Mouse (Mus musculus) B cell, adult 2 months (primary cell): ENCODE results near the gene Marcksl1.

Experiments used
- DNase-seq, 2 experiments: peaks; one replicate each; pipeline ENCODE4 v3.0.0; 2022

The Marcksl1 gene

DNA sequence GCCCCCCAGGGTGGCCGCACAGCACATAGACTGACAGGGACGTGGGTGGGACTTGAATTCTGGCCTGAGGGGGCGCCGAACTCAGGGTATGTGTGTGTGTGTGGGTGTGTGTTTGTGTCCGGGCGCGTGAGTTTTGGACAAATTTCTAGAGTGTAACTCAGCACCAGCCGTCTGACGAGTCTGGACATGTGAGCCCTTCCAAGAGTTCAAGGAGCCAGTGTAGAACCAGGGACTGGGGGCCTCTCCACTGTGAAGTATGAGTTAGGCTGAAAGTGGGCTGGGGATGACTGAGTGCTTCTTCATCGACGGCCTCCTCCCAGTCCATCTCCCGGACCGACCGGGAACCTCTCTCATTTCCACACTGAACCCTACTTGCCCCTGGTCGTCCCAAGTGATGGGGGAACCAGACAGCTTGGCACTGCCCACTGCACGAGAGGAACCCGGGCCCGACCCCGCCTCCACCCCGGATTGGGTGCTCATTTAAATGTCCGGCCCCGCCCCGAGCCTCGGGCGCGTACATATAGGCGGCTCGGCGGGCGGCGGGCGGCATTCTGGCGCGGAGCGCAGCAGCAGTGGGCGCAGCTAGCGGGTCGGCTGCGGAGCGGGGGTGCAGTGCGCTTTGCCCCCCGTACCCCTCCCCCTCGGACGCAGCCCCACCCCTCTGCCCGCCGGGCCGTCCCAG is at the start of gene Marcksl1:
Gene Marcksl1 (plus strand): TSS at position 496 of the 682 bp plus-strand sequence.
- peak; percentile 96 for DNase-seq

DNA sequence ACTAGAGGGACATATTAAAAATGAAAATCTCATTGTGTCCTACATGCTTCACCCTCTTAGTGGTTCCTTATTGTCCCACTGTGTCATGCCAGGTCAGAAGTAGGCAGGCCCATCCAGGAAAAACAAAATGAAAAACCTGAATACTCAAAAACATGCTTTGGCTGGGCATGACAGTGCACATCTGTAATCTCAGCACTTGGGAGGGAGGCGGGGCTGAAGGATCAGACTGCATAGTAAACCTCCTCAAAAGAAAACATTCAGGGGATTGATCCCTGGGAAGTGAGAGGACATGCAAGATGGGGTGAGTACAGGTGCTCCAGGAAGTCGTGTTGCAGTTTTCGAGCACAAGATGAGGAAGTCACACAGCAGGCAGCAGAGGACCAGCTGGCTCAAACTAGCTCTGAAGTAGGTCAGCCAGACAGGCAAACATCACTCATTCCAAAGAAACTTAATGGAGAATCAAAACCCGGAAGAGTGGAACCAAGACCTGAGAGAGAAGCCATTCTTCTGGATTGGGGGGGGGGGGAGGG is 49.0 kb upstream of the Marcksl1 start:
- no peak for DNase-seq

DNA sequence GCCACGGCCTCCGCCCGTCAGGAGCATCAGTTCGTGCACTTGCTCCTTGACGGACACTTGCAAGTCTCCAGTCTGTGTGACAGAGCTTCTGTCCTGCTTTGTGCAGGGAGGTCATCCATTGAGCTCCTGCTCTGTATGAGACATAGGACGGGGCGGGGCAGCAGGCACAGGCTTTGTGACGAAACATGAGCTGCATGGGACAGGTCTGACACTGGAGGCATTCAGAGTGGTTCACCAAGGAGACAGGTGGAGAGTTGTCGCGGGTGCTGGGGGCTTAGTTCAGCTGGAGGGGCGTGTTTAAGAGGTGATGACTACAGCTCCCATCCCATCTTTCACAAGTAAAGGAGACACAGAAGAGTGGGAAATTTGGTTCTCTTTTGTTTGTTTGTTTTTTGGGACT is 37.3 kb upstream of the Marcksl1 start:
- no peak for DNase-seq

DNA sequence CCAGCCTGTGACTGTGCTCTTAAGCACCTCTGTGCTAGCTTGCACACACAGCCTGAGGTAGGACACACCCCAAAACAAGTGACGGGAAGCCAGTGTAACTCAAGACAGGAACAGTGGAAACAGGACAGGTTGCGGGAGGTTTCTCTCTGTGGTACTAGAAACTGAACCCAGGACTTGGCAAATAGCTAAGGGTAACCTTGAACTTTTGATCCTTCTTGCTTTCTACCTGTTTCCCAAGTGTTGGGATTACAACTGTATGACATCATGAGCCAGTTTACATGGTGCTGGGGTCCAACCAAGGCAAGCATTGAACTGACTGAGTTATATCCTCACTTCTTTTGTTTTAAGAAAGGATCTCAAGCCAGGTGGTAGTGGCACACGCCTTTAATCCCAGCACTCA is 33.5 kb upstream of the Marcksl1 start:
- DNase-seq, result no peak

DNA sequence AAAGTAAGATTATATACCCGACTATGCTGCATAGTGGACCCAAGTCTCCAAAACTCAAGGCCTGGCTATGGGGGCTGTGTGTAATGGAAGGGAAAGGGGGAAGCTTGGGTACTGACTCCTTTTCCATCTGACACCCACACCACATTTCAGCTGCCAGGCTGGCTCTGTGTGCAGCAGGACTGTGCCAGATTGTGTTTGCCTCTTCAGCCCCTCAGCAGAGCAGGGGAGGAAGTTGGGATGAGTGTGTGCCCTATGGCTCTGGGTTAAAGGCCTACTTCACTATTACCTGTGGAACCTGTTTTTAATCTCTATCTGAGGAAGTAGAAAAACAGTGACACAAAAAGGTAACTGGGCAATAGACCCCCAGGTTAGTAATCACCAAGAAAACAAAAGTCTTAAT is 32.3 kb upstream of the Marcksl1 start:
- DNase-seq, result no peak

DNA sequence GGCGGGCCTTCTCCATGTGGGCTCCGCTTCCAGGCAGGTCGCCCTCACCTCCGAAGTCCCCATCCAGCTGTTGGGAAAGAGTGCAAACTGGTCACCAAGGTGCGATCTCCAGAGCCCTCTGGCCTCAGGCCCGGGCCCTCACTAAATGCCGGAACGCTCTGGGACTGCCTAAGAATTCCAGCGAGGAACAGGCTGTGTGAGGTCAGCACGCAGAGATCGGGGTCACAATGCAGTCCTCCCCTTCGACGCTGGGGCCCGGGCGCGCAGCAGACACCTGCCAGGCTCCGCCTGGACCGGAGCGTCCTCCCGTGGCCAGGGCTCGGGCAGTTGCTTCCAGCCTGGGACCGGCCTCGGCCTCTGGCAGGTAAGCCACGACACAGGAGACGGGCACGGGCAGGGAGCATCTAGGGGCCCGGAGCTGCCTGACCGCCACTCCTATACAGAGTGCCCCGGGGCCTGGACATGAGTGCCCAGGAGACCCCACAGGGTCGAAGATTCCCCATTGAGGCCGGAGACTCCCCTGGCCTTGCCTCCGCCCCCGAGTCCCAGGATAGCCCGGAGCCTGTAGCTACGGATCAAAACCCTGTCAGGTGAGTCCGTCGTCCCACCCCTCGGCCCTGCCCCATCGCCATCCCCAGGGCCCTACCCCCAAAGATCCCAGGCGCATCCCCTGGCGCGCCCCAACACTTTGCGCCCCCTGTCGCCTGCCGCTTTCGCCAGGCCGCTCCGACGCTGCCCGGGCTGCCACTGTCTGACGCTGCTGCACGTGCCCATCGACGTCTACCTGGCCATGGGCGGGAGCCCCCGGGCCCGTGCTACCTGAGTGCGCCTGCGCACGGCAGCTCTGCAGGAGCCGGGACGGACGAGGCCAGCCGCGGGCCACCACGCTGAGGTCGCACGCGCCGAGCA is 22.2 kb upstream of the Marcksl1 start, which contains the start of the genes Tssk3 and Fam229a:
Gene Tssk3 (minus strand): TSS at position 51 of the 909 bp plus-strand sequence.
Gene Fam229a (plus strand): TSS at position 219 of the 909 bp plus-strand sequence.
- DNase-seq, result peak; percentile 75 to 77

DNA sequence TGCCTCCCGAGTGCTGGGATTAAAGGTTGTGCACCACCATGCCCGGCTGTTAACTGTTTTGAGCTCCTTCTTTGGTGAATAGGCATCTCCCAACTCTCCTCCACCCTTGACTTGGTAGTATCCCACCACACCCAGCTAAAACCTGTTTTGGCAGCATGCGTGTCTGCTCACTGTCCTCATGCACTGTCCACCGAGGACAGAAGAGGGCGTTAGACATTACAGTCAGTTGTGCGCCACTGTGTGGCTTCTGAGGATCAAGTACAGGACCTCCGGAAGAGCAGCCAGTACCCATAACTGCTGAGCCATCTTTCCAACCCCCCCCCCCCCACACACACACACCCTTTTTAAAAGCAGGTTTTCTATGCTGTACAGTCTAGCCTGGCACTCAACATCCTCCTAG is 18.7 kb upstream of the Marcksl1 start:
- DNase-seq, result no peak

- DNase-seq, result peak; percentile 21 to 32
Observed at GRCm38 (mm10) chr4:129495672-129496562, 17.5 kb upstream of the Marcksl1 start.

GRCm38 (mm10) chr4:129496631-129497030 is 16.8 kb upstream of the Marcksl1 start:
- DNase-seq, result peak; percentile 41 to 51

DNA sequence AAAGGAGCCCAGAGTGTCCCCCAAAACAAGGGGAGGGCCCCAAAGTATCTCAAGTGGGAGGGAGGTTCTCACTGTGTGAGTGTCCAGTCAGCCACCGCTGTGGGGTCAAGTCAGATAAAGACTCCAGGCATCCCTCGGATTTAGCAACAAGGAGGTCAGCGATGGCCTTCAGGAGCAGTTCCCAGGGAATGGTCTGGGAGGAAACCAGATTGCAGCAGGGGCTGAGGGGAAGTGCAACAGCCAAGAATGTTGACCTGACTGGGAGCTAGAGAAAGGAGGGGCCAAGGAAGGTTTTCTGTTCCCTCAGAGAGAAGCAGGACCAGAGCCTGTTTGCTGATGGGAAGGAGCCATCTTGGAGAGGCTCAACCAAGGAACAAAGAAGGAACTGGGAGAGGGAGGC is 14.4 kb upstream of the Marcksl1 start:
- no peak for DNase-seq

DNA sequence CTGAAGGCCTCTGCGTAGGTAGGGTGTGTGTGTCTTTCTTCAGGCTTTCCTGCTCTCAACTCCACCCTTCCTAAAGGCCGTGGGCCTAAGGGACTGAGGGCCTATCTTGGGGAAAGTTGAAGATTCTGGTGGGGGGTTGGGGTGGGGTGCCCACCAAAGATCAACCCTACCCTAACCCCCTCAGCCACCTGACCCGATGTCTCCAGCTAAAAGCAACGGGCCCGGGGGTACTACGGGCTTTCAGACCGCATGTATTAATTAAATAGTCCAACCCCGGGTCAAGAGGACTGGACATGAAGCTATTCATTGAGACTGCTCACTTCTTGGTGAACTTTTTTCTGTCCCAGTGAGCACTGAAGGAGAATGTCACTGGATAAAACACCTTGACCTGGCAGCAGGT is 13.4 kb upstream of the Marcksl1 start:
- no peak for DNase-seq

DNA sequence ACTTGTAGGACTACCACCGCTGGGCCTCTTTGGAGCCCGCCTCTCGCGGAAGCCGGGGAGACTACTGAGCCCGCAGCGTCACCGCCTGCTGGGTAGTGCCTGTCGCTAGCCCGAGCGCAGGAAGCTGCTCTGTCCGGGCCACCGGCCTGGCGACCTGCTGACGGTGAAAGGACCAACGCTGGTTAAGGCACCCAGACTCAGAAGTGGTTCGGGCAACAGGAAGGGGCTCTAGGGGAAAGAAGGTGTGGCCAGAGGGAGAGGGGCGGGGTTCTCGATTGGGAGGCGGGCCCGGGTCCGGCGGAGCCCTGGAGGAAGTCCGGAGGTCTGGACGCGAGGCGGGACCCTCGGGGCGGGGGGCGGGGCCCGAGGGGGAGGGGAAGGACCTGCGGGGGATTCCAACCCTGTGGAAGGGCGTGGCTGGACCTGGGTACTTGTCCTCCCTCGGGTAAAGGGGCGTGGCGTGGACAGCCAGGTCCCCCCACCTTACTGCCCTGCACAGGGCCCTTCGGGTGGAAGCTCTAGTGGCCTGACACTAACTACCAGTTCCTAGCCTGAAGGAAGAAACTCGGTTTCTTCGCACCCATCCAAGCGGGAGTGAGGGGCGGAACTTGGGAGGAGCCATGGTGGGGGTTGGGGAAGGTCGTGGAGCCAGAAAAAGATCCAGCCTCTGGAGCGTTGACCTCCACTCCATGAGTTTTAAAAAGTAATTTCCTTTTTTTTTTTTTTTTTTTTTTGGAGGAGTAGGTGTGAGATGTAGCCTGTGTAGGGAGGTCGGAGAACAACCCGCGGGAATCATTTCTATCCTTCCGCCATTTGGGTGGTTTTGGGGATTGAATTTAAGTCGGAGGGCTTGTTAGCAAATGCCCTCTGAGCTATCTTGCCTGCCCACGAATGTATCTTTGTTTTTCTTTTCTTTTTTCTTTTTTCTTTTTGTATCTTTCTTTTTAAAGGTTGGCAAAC is 12.5 kb upstream of the Marcksl1 start:
- DNase-seq, result peak; percentile 84 to 87

DNA sequence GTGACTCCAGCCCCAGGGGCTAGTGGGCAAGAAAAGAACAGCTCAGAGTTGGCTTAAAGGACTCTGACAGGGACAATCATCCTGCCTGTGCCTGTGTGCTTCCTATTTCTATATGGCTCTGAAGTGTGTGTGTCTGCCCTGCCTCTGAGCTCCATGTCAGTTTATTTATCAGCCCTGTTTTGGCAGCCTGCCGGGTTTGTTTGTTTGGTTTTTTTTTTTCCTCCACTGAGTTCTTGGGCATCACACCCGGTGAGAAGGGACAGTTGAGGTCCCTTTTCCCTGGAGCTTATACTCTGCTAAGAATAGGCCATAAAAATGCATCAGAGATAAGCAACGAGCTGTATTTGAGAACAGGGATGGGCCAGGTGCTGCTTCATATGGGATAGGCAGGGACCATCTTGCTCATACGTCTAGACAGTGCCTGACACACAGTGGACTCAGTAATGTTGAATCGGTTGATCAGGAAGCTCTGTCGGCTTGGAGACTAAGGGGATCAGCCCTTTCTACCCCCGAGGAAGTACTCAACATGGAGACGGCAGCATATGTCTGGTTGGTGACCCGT is 11.0 kb upstream of the Marcksl1 start:
- DNase-seq, result no peak

GRCm38 (mm10) chr4:129502901-129503444 is 10.4 kb upstream of the Marcksl1 start:
- DNase-seq, result no peak

DNA sequence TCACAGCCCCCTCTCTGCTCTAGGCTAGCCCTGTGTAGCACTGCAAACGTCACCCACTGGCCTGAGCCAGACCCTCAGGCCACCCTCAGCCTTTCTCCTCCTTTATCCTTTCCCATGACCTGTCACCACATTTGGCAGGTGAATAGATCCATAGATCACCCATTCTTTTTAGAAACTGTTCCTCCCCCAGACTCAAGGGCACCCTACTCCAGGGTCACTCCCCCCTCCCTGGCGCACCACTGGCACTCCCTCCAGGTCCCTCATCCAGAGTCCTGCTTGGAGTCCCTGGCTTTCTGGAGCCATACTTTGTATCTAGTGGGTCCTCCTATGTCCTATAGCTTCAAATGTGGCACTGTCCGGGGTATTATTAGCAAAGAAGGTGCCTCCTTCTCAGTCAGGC is 7.9 kb upstream of the Marcksl1 start:
- DNase-seq, result no peak

DNA sequence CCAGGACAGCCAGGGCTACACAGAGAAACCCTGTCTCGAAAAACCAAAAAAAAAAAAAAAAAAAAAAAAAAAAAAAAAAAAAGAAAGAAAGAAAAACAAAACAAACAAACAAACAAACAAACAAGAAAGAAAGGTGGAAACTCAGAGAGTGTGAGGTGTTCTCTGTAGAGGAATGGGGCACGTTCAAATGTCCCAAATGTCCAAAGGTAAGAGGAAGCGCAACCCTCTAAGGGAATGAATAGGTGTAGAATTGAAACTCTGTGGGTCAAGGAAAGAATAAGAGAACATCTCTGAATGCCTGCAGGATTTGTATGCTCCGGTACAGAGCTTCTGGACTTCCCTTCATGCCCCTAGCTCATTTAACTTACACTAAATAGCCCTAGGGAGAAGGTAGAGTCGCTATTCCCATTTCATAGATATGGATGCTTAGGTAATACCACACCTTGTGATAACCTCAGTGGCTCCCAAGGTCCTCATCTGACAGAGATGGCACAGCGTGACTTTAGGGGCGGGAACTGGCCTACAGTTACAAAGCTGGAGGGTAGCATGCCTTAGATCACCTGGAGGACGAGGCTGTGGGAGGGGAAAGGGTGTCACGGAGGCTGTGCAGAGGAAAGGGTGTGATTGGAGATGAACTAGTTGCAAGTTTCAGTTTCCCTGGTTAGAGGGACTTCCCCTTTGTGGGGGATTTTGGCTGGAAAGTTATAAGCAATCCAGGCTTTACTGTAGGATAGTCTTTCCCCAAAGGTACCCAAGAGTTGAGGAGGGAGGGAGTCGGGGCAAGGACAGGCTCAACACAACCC is 5.7 kb upstream of the Marcksl1 start:
- DNase-seq, result peak in 1 of 2 experiments; percentile 37

- no peak for DNase-seq
Observed at GRCm38 (mm10) chr4:129508237-129508515, 5.2 kb upstream of the Marcksl1 start.

GRCm38 (mm10) chr4:129508834-129509600 is 4.4 kb upstream of the Marcksl1 start:
- DNase-seq, result no peak

DNA sequence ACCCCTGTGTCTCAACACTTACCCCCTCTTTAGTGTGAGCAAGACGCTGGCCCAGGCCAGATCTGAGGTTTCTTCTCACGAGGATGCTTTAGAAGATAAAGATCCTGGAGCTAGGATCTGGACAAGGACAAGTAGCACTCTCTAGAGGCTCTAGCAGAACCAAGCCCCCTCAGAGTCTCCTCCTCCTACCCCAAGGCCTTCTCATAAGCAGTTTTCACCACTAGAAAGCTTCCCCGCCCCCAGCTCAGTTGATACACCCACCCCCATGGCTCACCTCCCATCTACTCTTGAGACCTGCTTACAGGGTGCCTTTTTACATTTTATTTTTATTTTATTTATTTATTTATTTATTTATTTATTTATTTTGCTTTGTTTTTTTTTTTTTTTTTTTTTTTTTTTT is 3.7 kb upstream of the Marcksl1 start:
- DNase-seq, result no peak
